Mouse (Mus musculus) retina, postnatal 1 day (tissue): Measurements from ENCODE around the gene Ring1.
"Not testable (repeated sequence)": the region's sequence is repeated elsewhere in the genome, so short reads cannot be mapped to it uniquely, and the experiment has no call there.

ENCODE experiments used
- DNase-seq: peaks from one replicate; pipeline ENCODE4 v3.0.0-alpha.2; 2012

Gene Ring1

GRCm38 (mm10) chr17:34028501-34029149, 4.1 kb upstream of the Ring1 start:
- no peak for DNase-seq

- peak; percentile 95 for DNase-seq
Measured at GRCm38 (mm10) chr17:34027656-34028223, 3.3 kb upstream of the Ring1 start, which contains the start of gene H2-Ke6. Gene H2-Ke6, minus strand, starts transcription at chr17:34028060.

DNA sequence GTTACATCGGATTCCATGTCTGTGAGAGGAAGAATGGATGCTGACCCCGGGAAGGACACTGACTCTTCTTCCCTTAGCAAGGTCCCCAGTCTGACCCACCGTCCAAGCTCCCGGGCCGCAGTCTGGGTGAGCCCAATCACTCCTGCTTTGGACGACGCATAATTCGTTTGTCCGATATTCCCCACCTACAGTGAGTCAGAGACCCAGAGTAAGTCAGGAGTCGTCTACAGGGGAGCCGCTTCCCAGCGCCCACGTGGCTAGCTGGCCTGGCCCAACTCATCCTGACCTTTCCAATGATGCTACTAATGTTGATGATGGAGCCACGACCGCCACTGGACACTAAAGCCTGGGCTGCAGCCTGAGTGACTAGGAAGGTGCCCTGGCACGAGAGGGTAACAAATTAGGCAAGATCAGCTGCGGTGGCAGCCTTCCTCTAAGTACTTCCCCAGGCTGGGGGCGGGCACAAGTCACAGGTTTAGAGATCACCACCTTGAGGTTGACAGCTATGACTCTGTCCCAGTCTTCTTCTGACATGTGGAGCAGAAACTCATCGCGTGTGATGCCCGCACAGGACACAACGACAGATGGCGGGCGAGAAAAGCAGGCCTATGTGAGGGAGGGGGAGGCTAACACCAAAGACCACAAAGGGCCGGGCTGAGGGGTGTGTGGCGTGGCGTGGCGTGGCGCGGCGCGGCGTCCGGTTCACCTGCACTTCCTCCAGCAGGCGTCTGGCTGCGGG, 2.6 kb upstream of the Ring1 start:
- peak; percentile 72 for DNase-seq

GRCm38 (mm10) chr17:34026221-34026620, 1.7 kb upstream of the Ring1 start:
- DNase-seq = no peak

DNA sequence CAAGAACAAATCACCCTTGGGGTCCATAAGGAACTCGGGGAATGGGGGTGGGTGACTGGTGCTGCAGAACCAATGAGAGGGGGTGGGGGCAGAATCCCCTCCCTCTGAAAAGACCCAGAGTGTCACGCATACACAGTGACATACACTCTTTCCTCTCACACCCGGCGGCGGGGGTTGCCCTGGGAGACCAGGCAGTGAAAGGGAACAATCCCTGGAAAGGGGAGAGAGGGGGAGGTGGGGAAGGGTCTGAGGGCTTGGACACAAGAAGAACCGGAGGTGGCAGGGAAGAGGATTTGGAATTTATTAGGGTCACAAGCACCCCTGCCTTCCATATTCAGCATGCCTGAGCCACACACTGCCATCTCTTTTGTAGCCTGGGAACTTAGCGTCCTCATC, 1.3 kb upstream of the Ring1 start:
- DNase-seq = peak; percentile 62

- peak; percentile 72 for DNase-seq
Measured at GRCm38 (mm10) chr17:34024861-34025755, 628 bp upstream of the Ring1 start.

DNA sequence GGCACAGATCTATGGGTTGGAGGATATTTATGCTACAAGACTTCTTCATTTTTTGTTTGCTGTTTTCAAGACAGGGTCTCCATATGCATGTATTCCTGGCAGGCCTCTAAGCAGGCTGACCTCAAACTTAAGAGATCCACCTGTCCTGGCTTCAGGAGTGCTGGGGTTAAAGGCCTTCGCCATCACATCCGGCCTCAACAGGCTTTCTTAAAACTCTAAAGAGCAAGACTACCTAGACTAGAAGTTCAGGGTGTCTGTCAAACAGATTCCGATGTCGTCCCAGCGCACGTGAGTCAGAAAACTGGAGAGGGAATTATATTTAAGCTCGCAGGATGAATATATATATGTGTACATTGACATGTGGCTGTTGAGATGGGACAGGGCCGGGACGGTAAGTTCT, 802 bp downstream of the Ring1 start:
- DNase-seq = no peak

GRCm38 (mm10) chr17:34022987-34023386, 1.5 kb downstream of the Ring1 start:
- DNase-seq = no peak

GRCm38 (mm10) chr17:34022414-34022783, 2.1 kb downstream of the Ring1 start:
- no peak for DNase-seq

DNA sequence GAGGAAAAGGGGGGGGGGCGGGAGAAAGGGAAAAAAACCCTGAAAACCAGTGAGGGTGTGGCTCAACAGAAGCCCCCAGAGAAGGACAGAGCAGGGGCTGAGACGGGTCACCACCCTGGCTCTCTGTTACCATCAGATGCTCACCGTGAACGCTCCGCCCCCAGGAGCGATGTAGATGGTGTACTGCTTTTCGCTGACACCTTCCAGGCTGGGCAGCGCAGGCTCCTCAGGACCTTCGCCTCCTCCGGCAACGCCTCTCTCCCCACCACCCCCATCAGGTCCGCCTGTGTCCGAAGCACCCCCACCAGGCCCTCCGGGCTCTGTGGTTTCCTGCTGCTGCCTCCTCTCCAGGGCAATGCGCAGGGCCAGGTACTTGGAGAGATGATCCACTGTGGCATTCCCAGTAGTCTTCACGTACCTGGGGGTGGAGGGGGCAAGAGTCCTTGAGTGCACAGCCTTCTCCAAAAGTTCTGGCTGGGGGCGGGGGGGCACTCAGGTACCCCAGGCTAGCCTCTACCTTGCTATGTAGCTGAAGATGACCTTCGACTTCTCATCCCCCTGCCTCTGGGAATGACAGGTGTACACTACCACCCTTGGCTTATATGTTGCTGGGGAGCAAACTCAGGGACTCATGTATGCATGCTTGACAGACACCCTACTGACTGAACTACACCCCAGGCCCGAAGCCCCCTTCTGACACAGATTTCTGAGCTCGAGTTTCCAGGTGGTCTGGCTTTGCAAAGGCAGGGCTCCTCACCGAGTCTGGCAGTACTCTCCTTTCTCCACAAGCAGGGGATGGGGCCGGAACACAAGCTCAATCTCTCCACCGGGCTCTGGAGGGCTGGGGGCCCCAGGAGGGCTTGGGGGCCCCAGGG, 2.7 kb downstream of the Ring1 start:
- DNase-seq = no peak

DNA sequence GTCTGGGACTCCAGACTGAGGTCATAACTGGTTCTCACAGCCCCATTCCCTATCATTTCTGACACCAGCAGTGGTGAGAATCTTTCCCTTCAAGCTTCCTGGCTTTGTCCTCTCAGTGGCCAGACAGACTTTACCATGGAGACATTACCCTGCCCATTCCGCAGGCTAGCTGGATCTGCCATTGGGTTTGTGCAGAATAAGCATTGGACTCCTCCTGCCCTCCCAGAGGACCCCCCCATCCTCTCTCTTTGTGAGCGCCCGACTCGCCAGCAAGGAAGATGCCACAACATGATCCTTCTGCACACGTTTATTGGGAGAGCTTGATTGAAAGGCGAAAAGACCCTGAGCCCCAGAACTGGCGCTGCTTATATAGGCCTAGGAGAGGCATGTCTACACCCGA, 11.0 kb downstream of the Ring1 start:
- no peak for DNase-seq

- DNase-seq = no peak
Measured at GRCm38 (mm10) chr17:34010156-34010555, 14.3 kb downstream of the Ring1 start.

GRCm38 (mm10) chr17:34006570-34006969, 17.9 kb downstream of the Ring1 start:
- no peak for DNase-seq

DNA sequence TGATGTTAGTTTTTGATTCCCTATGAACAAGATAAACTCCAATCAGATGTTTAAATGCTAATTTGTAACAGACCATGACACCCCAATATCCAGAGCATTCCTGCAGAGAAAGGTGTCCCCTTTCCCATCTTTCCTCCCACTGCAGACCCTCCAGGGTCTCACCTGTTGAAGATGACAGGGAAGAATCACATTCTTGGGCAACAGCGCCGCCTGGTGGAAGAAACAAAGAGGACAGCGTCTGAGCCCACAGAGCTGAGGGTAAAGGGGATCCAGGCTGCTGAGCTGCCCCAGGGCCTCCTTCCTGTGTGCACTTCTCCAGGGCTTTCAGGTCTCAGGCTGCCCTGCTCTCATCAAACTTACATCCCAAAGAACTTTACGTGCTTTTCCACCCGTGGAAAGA, 21.1 kb downstream of the Ring1 start:
- peak; percentile 71 for DNase-seq

GRCm38 (mm10) chr17:34000796-34001195, 23.7 kb downstream of the Ring1 start:
- not testable (repeated sequence) for DNase-seq

- peak; percentile 76 for DNase-seq
Measured at GRCm38 (mm10) chr17:34000150-34000537, 24.3 kb downstream of the Ring1 start, which contains the start of gene H2-K1. Gene H2-K1, minus strand, starts transcription at chr17:34000347.

- DNase-seq = no peak
Measured at GRCm38 (mm10) chr17:33999341-34000149, 24.9 kb downstream of the Ring1 start.

GRCm38 (mm10) chr17:33998697-33999096, 25.8 kb downstream of the Ring1 start:
- DNase-seq = not testable (repeated sequence)

GRCm38 (mm10) chr17:33997025-33997424, 27.5 kb downstream of the Ring1 start:
- DNase-seq = not testable (repeated sequence)

DNA sequence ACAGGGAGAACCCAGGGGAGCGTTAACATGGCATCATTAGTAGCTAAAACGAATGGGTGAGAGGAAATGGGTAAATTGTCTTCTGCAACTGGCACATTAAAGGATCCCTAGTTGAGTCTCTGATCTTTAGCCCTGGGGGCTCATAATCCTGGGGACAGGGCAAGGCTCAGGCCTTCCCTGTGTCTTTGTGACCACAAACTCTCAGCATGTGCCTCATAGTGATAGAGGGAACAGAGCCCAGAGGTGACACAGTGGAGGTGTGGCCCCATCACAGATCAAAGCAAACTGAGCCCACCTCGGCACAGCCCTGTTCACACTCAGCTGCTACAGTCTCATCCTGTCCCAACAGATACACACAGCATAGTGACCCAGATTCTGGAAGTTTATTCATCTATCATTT, 28.8 kb downstream of the Ring1 start:
- no peak for DNase-seq

GRCm38 (mm10) chr17:33994959-33995358, 29.5 kb downstream of the Ring1 start:
- DNase-seq = no peak
